ENCODE assay signal across 16 mouse cellular contexts in the genomic region with DNA sequence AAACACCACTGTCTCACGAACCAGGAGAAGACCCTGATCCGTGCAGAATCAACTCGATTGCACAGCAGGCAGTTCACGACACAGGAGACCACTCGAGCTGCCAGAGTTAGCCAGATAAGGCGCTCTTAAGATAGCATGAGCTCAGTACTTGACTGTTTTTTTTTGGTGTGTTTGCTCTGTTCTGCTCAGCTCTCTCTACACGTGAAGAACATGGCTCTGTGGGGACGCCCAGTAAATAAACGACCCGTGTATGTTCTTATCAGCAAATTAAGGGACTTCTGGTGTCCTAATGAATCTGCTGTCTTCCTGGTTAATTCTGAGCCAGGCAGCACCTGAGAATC. TPM values are rescaled to one million over a fixed set of nuclear protein-coding genes. Genes with fewer than 3 reads are reported as not detected.
DNase-seq lines count a peak whose midpoint lies in the region; ATAC-seq lines count a peak whose summit lies in the region.
"Had no signal": no experiment of that assay in that cellular context is flagged by ENCODE, and none has a peak within 500 bp of the region (broad histone marks: within the 10 kb centered on the region; RNA-seq: fewer than 3 reads in every experiment).

No protein-coding gene starts in this region.

- no peak overlapping the region for H3K4me3 ChIP-seq in heart, embryonic 16.5 days (ENCODE audit: low read length)
- no peak overlapping the region for H3K4me3 ChIP-seq in midbrain, embryonic 14.5 days (replicated peaks; ENCODE audit: low read depth, low read length)
- no peak overlapping the region for H3K4me3 ChIP-seq in midbrain, embryonic 11.5 days (ENCODE audit: low read depth, low read length)
- H3K4me3 ChIP-seq in lung, embryonic 16.5 days (ENCODE audit: low read length), result no peak overlapping the region
- H3K4me3 ChIP-seq: liver, embryonic 13.5 days; megakaryocyte, embryonic 14.5 days had no signal

- no peak for DNase-seq in heart, adult 18-20 months
- no peak for DNase-seq in midbrain, embryonic 14.5 days
- no peak for DNase-seq in midbrain, embryonic 11.5 days (ENCODE audit: low spot score, missing footprints)
- no peak for DNase-seq in adrenal gland, postnatal 25 days
- DNase-seq in frontal cortex, postnatal 25 days (ENCODE audit: low spot score in 2 of 2), result no peak
- DNase-seq: cerebellum, adult 2 months; gastrocnemius, postnatal 25 days; kidney, postnatal 25 days; left cerebral cortex, postnatal 4 days; liver, embryonic 13.5 days; right cerebral cortex, postnatal 25 days; thymus, postnatal 14 days had no signal

- H3K27ac ChIP-seq in heart, embryonic 16.5 days (ENCODE audit: low read length), result peak overlapping the region; percentile 51
- peak overlapping the region; percentile 37; the same call in 1 of the 2 replicates for H3K27ac ChIP-seq in midbrain, embryonic 14.5 days (replicated peaks; ENCODE audit: low read depth, low read length)
- H3K27ac ChIP-seq in midbrain, embryonic 11.5 days (ENCODE audit: low read depth, low read length), result no peak overlapping the region
- H3K27ac ChIP-seq in lung, embryonic 16.5 days (ENCODE audit: low read length), result peak overlapping the region; percentile 49; the same call in 1 of the 2 replicates
- H3K27ac ChIP-seq: liver, embryonic 13.5 days had no signal

- H3K27me3 ChIP-seq in heart, embryonic 16.5 days (ENCODE audit: control insufficient read depth, insufficient read depth, low read length), result no peaks in the 10 kb centered on the region
- H3K27me3 ChIP-seq in midbrain, embryonic 14.5 days (ENCODE audit: control insufficient read depth, insufficient read depth, low read length), result no peaks in the 10 kb centered on the region
- no peaks in the 10 kb centered on the region for H3K27me3 ChIP-seq in midbrain, embryonic 11.5 days (ENCODE audit: control insufficient read depth, insufficient read depth, low read length)
- no peaks in the 10 kb centered on the region for H3K27me3 ChIP-seq in lung, embryonic 16.5 days (ENCODE audit: control insufficient read depth, insufficient read depth, low read depth, low read length)
- H3K27me3 ChIP-seq: CH12.LX; liver, embryonic 13.5 days; megakaryocyte, embryonic 14.5 days had no signal

- peaks cover 17% of the 10 kb centered on the region for H3K4me1 ChIP-seq in heart, embryonic 16.5 days (ENCODE audit: control insufficient read depth, insufficient read depth, low read length)
- no peaks in the 10 kb centered on the region for H3K4me1 ChIP-seq in midbrain, embryonic 14.5 days (ENCODE audit: control insufficient read depth, insufficient read depth, low read length)
- H3K4me1 ChIP-seq in midbrain, embryonic 11.5 days (ENCODE audit: control insufficient read depth, insufficient read depth, low read length), result 0 out of 2 replicates have a peak, but pooled peaks cover 2% of the 10 kb centered on the region
- H3K4me1 ChIP-seq in lung, embryonic 16.5 days (replicated peaks; ENCODE audit: control insufficient read depth, insufficient read depth, low read length), result peaks cover 15% of the 10 kb centered on the region
- H3K4me1 ChIP-seq: liver, embryonic 13.5 days; megakaryocyte, embryonic 14.5 days had no signal

- peak overlapping the region; percentile 40 for H3K4me2 ChIP-seq in heart, embryonic 16.5 days (ENCODE audit: low read depth, low read length)
- H3K4me2 ChIP-seq in midbrain, embryonic 14.5 days (ENCODE audit: low read length), result no peak overlapping the region
- no peak overlapping the region for H3K4me2 ChIP-seq in midbrain, embryonic 11.5 days
- peak overlapping the region; percentile 18 for H3K4me2 ChIP-seq in lung, embryonic 16.5 days (ENCODE audit: low read depth, low read length)
- H3K4me2 ChIP-seq: liver, embryonic 13.5 days had no signal

- H3K9me3 ChIP-seq in heart, embryonic 16.5 days (replicated peaks; ENCODE audit: control insufficient read depth, low read length), result no peaks in the 10 kb centered on the region
- no peaks in the 10 kb centered on the region for H3K9me3 ChIP-seq in midbrain, embryonic 14.5 days (ENCODE audit: control insufficient read depth, low read length)
- no peaks in the 10 kb centered on the region for H3K9me3 ChIP-seq in midbrain, embryonic 11.5 days (ENCODE audit: control insufficient read depth, low read length)
- H3K9me3 ChIP-seq in lung, embryonic 16.5 days (ENCODE audit: control insufficient read depth, low read length), result no peaks in the 10 kb centered on the region
- H3K9me3 ChIP-seq: liver, embryonic 13.5 days; megakaryocyte, embryonic 14.5 days had no signal

- WGBS in heart, embryonic 16.5 days, result 23% methylated on average over 10 of the region's 10 CpGs
- WGBS in midbrain, embryonic 14.5 days, result 77% methylated on average over 10 of the region's 10 CpGs
- WGBS in midbrain, embryonic 11.5 days, result 66% methylated on average over 10 of the region's 10 CpGs
- WGBS in lung, embryonic 16.5 days, result 14% methylated on average over 10 of the region's 10 CpGs

- peaks cover 3% of the 10 kb centered on the region; the same call in 1 of the 2 replicates for H3K36me3 ChIP-seq in heart, embryonic 16.5 days (ENCODE audit: control insufficient read depth, insufficient read depth)
- peaks cover 91% of the 10 kb centered on the region for H3K36me3 ChIP-seq in midbrain, embryonic 14.5 days (ENCODE audit: control insufficient read depth, insufficient read depth, low read length)
- H3K36me3 ChIP-seq in midbrain, embryonic 11.5 days (ENCODE audit: control insufficient read depth, insufficient read depth, low read length), result no peaks in the 10 kb centered on the region; the same call in 1 of the 2 replicates
- H3K36me3 ChIP-seq in lung, embryonic 16.5 days (ENCODE audit: control insufficient read depth, insufficient read depth, low read length), result no peaks in the 10 kb centered on the region
- H3K36me3 ChIP-seq: liver, embryonic 13.5 days had no signal

- no peak; the same call in 1 of the 2 replicates for ATAC-seq in heart, embryonic 16.5 days (replicated peaks; ENCODE audit: extremely low read depth, insufficient read depth, low FRiP score)
- ATAC-seq in midbrain, embryonic 14.5 days (ENCODE audit: low FRiP score, low TSS enrichment), result no peak
- no peak for ATAC-seq in midbrain, embryonic 11.5 days (ENCODE audit: low FRiP score)
- peak; percentile 69 for ATAC-seq in lung, embryonic 16.5 days (ENCODE audit: low read depth)

- no peak overlapping the region for H3K9ac ChIP-seq in heart, embryonic 16.5 days (ENCODE audit: low read length)
- no peak overlapping the region for H3K9ac ChIP-seq in midbrain, embryonic 14.5 days (replicated peaks; ENCODE audit: low read length)
- H3K9ac ChIP-seq in midbrain, embryonic 11.5 days (ENCODE audit: low read length), result no peak overlapping the region
- no peak overlapping the region for H3K9ac ChIP-seq in lung, embryonic 16.5 days (ENCODE audit: low read length)
- H3K9ac ChIP-seq: liver, embryonic 13.5 days had no signal

RNA-seq across cellular contexts. Expression of a gene that starts 32.8 kb away (rescaled TPM):
- polyA plus RNA-seq in heart, embryonic 16.5 days (2015; fragmentation: Nextera tagmentation; extraction: Ambion mirVana), result 0.08 TPM in 1 of 2 replicates, not detected in the other
- not detected for total RNA-seq in heart, adult 18-20 months (2021)
- polyA plus RNA-seq in midbrain, embryonic 14.5 days (2014; fragmentation: Nextera tagmentation; extraction: Ambion mirVana), result 7.9 and 8.7 TPM in 2 replicates
- 1.1 and 1.2 TPM in 2 replicates for polyA plus RNA-seq in midbrain, embryonic 11.5 days (2014; fragmentation: Nextera tagmentation; extraction: Ambion mirVana)
- polyA plus RNA-seq in lung, embryonic 16.5 days (2015; fragmentation: Nextera tagmentation; extraction: Ambion mirVana), result 0.06 and 0.33 TPM in 2 replicates
- not detected in 2 replicates for total RNA-seq in adrenal gland, postnatal 25 days (2021)
- total RNA-seq: gastrocnemius, postnatal 25 days had no signal

RNA-seq across cellular contexts. Expression of a gene that starts 36.2 kb away (rescaled TPM):
- 4.0 and 4.9 TPM in 2 replicates for polyA plus RNA-seq in heart, embryonic 16.5 days (2015; fragmentation: Nextera tagmentation; extraction: Ambion mirVana)
- not detected for total RNA-seq in heart, adult 18-20 months (2021)
- polyA plus RNA-seq in midbrain, embryonic 14.5 days (2014; fragmentation: Nextera tagmentation; extraction: Ambion mirVana), result 0.72 TPM in 1 of 2 replicates, not detected in the other
- 1.0 and 1.4 TPM in 2 replicates for polyA plus RNA-seq in midbrain, embryonic 11.5 days (2014; fragmentation: Nextera tagmentation; extraction: Ambion mirVana)
- 1.0 and 1.4 TPM in 2 replicates for polyA plus RNA-seq in lung, embryonic 16.5 days (2015; fragmentation: Nextera tagmentation; extraction: Ambion mirVana)
- total RNA-seq in adrenal gland, postnatal 25 days (2021), result 0.09 TPM in 1 of 2 replicates, not detected in the other
- total RNA-seq: gastrocnemius, postnatal 25 days had no signal

Comparison
In these comparisons a context has a peak if more than half of its experiments do, and no peak if none do; other contexts are left out.
1. H3K4me2 ChIP-seq: peak in heart, embryonic 16.5 days (single experiment) and lung, embryonic 16.5 days (single experiment); none in midbrain, embryonic 14.5 days (single experiment) and midbrain, embryonic 11.5 days (single experiment).